Mouse (Mus musculus) embryonic facial prominence, embryonic 12.5 days (tissue): ENCODE data around the gene Ap1m1. TPM values are rescaled to one million over a fixed set of nuclear protein-coding genes. Genes with fewer than 3 reads are reported as not detected.
A peak's percentile ranks its signal among the peaks of the same experiment; 100 is the strongest.

Experiments used
- ATAC-seq: fragments of 200-750 bp; cut with Nextera tagmentation; 2 replicates; pipeline ENCODE4 v1.8.0; 2017; ENCODE audit not compliant: insufficient number of reproducible peaks, insufficient read depth, low FRiP score, low TSS enrichment
- H3K27ac ChIP-seq: fragments of 300-500 bp; sonication (generic); 2 replicates; pipeline ENCODE4 v1.5.1; 2016; ENCODE audit warnings: mild to moderate bottlenecking
- H3K27me3 ChIP-seq: fragments of 300-500 bp; sonication (generic); 2 replicates; pipeline ENCODE4 v1.6.1; 2016; ENCODE audit warnings: mild to moderate bottlenecking, moderate library complexity
- H3K36me3 ChIP-seq: fragments of 300-500 bp; sonication (generic); 2 replicates; pipeline ENCODE4 v1.6.1; 2016; ENCODE audit warnings: mild to moderate bottlenecking
- H3K4me1 ChIP-seq: fragments of 300-500 bp; sonication (generic); 2 replicates; pipeline ENCODE4 v1.6.1; 2016
- H3K4me2 ChIP-seq: fragments of 300-500 bp; sonication (generic); replicated peaks from 2 replicates; pipeline ENCODE4 v1.6.1; 2016; ENCODE audit warnings: mild to moderate bottlenecking, moderate library complexity
- H3K4me3 ChIP-seq: fragments of 300-500 bp; sonication (generic); 2 replicates; pipeline ENCODE4 v1.5.1; 2016; ENCODE audit warnings: mild to moderate bottlenecking
- H3K9ac ChIP-seq: fragments of 300-500 bp; sonication (generic); 2 replicates; pipeline ENCODE4 v1.6.1; 2016; ENCODE audit warnings: mild to moderate bottlenecking, moderate library complexity
- H3K9me3 ChIP-seq: fragments of 300-500 bp; sonication (generic); 2 replicates; pipeline ENCODE4 v1.6.1; 2016; ENCODE audit warnings: mild to moderate bottlenecking, moderate library complexity
- WGBS: fragments of 180-500 bp; shearing (Covaris S2); methylation state at CpG from one replicate; pipeline ENCODE4 v1.1.7; 2016; 5-methylcytosine and 5-hydroxymethylcytosine counted together
- polyA plus RNA-seq: library from polyadenylated mRNA; unstranded; fragments of >200 nt; fragmentation: Nextera tagmentation; extraction: Ambion mirVana; gene quantifications from 2 replicates; pipeline ENCODE4 v1.2.1, GENCODE M21; 2016

Ap1m1 gene
- polyA plus RNA-seq, 1 experiment from 2014 or later: 135 TPM

GRCm38 (mm10) chr8:72271691-72272090 is 31.9 kb downstream of the Ap1m1 start:
- no peaks in the 10 kb centered on the region for H3K27me3 ChIP-seq
- no peaks in the 10 kb centered on the region for H3K36me3 ChIP-seq
- H3K4me2 ChIP-seq: no peak overlapping the region
- 71% methylated on average over 3 of the region's 3 CpGs for WGBS
- no peaks in the 10 kb centered on the region for H3K4me1 ChIP-seq
- no peak overlapping the region for H3K9ac ChIP-seq
- H3K4me3 ChIP-seq: no peak overlapping the region
- H3K27ac ChIP-seq: no peak overlapping the region
- ATAC-seq: no peak
- H3K9me3 ChIP-seq: no peaks in the 10 kb centered on the region

GRCm38 (mm10) chr8:72272361-72272760 is 32.5 kb downstream of the Ap1m1 start:
- no peak for ATAC-seq
- Histone ChIP-seq H3K27ac (no peak overlapping the region), H3K4me3 (no peak overlapping the region), H3K9ac (no peak overlapping the region), H3K4me2 (no peak overlapping the region), H3K36me3 (no peaks in the 10 kb centered on the region), H3K9me3 (no peaks in the 10 kb centered on the region), H3K27me3 (no peaks in the 10 kb centered on the region), H3K4me1 (no peaks in the 10 kb centered on the region)
- 10% methylated on average over 3 of the region's 3 CpGs for WGBS

- no peak overlapping the region for H3K4me2 ChIP-seq
These were observed 33.4 kb downstream of the Ap1m1 start for GRCm38 (mm10) chr8:72273111-72273770.

GRCm38 (mm10) chr8:72273807-72274206 is 34.0 kb downstream of the Ap1m1 start:
- no peak overlapping the region for H3K9ac ChIP-seq
- WGBS: 77% methylated on average over 5 of the region's 5 CpGs
- H3K4me1 ChIP-seq: no peaks in the 10 kb centered on the region
- H3K9me3 ChIP-seq: no peaks in the 10 kb centered on the region
- no peaks in the 10 kb centered on the region for H3K27me3 ChIP-seq
- no peak overlapping the region for H3K4me2 ChIP-seq
- no peak for ATAC-seq
- H3K36me3 ChIP-seq: no peaks in the 10 kb centered on the region
- H3K4me3 ChIP-seq: no peak overlapping the region
- H3K27ac ChIP-seq: no peak overlapping the region

More at GRCm38 (mm10) chr8:72273111-72273770, 33.4 kb downstream of the Ap1m1 start:
- Histone ChIP-seq H3K4me1 (no peaks in the 10 kb centered on the region), H3K9me3 (no peaks in the 10 kb centered on the region), H3K36me3 (no peaks in the 10 kb centered on the region), H3K9ac (no peak overlapping the region), H3K4me3 (no peak overlapping the region), H3K27me3 (no peaks in the 10 kb centered on the region), H3K27ac (no peak overlapping the region)
- 48% methylated on average over 1 of the region's 1 CpGs for WGBS
- ATAC-seq: no peak; the same call in 1 of the 2 replicates

- H3K27me3 ChIP-seq: no peaks in the 10 kb centered on the region
- WGBS: 72% methylated on average over 3 of the region's 3 CpGs
- ATAC-seq: no peak
These were observed 37.4 kb downstream of the Ap1m1 start for GRCm38 (mm10) chr8:72277244-72277643.

GRCm38 (mm10) chr8:72279151-72279550 is 39.3 kb downstream of the Ap1m1 start:
- Histone ChIP-seq H3K36me3 (no peaks in the 10 kb centered on the region), H3K4me3 (no peak overlapping the region), H3K9me3 (no peaks in the 10 kb centered on the region), H3K27ac (no peak overlapping the region), H3K4me2 (no peak overlapping the region), H3K9ac (no peak overlapping the region), H3K4me1 (no peaks in the 10 kb centered on the region), H3K27me3 (no peaks in the 10 kb centered on the region)
- 75% methylated on average over 7 of the region's 7 CpGs for WGBS
- ATAC-seq: no peak

More at GRCm38 (mm10) chr8:72277244-72277643, 37.4 kb downstream of the Ap1m1 start:
- no peaks in the 10 kb centered on the region for H3K9me3 ChIP-seq
- no peak overlapping the region for H3K27ac ChIP-seq
- no peak overlapping the region for H3K4me3 ChIP-seq
- H3K4me1 ChIP-seq: no peaks in the 10 kb centered on the region
- no peaks in the 10 kb centered on the region for H3K36me3 ChIP-seq
- H3K9ac ChIP-seq: no peak overlapping the region
- no peak overlapping the region for H3K4me2 ChIP-seq

- Histone ChIP-seq H3K4me3 (no peak overlapping the region), H3K27me3 (no peaks in the 10 kb centered on the region), H3K36me3 (no peaks in the 10 kb centered on the region), H3K27ac (no peak overlapping the region), H3K4me1 (no peaks in the 10 kb centered on the region), H3K9ac (no peak overlapping the region), H3K9me3 (no peaks in the 10 kb centered on the region), H3K4me2 (no peak overlapping the region)
- ATAC-seq: no peak
- 36% methylated on average over 3 of the region's 3 CpGs for WGBS
These were observed 41.8 kb downstream of the Ap1m1 start for GRCm38 (mm10) chr8:72281634-72282033.

- WGBS: 73% methylated on average over 4 of the region's 4 CpGs
- H3K4me1 ChIP-seq: no peaks in the 10 kb centered on the region
- H3K27me3 ChIP-seq: no peaks in the 10 kb centered on the region
- H3K27ac ChIP-seq: no peak overlapping the region
- ATAC-seq: no peak
- no peak overlapping the region for H3K4me3 ChIP-seq
- no peak overlapping the region for H3K4me2 ChIP-seq
- H3K36me3 ChIP-seq: no peaks in the 10 kb centered on the region
- no peak overlapping the region for H3K9ac ChIP-seq
- H3K9me3 ChIP-seq: no peaks in the 10 kb centered on the region
These were observed 45.5 kb downstream of the Ap1m1 start for GRCm38 (mm10) chr8:72285285-72285684.

GRCm38 (mm10) chr8:72289051-72289450 is 49.2 kb downstream of the Ap1m1 start:
- Histone ChIP-seq H3K36me3 (no peaks in the 10 kb centered on the region), H3K9ac (no peak overlapping the region), H3K4me3 (no peak overlapping the region), H3K27me3 (no peaks in the 10 kb centered on the region), H3K4me1 (no peaks in the 10 kb centered on the region), H3K9me3 (no peaks in the 10 kb centered on the region), H3K4me2 (no peak overlapping the region), H3K27ac (no peak overlapping the region)
- no peak for ATAC-seq

GRCm38 (mm10) chr8:72291104-72291503 is 51.3 kb downstream of the Ap1m1 start:
- WGBS: 84% methylated on average over 2 of the region's 2 CpGs

GRCm38 (mm10) chr8:72293309-72293708 is 53.5 kb downstream of the Ap1m1 start:
- no peak overlapping the region for H3K4me2 ChIP-seq
- no peaks in the 10 kb centered on the region for H3K9me3 ChIP-seq
- no peak for ATAC-seq
- H3K4me1 ChIP-seq: no peaks in the 10 kb centered on the region
- no peak overlapping the region for H3K4me3 ChIP-seq
- H3K9ac ChIP-seq: no peak overlapping the region
- H3K27me3 ChIP-seq: no peaks in the 10 kb centered on the region
- H3K27ac ChIP-seq: no peak overlapping the region
- H3K36me3 ChIP-seq: no peaks in the 10 kb centered on the region

More at GRCm38 (mm10) chr8:72291104-72291503, 51.3 kb downstream of the Ap1m1 start:
- Histone ChIP-seq H3K27me3 (no peaks in the 10 kb centered on the region), H3K9me3 (no peaks in the 10 kb centered on the region), H3K9ac (no peak overlapping the region), H3K4me3 (no peak overlapping the region), H3K4me2 (no peak overlapping the region), H3K27ac (no peak overlapping the region), H3K36me3 (no peaks in the 10 kb centered on the region), H3K4me1 (no peaks in the 10 kb centered on the region)
- ATAC-seq: no peak

- Histone ChIP-seq H3K4me3 (no peak overlapping the region), H3K36me3 (no peaks in the 10 kb centered on the region), H3K9ac (no peak overlapping the region), H3K27me3 (no peaks in the 10 kb centered on the region), H3K4me2 (no peak overlapping the region), H3K9me3 (no peaks in the 10 kb centered on the region), H3K4me1 (no peaks in the 10 kb centered on the region), H3K27ac (0 out of 2 replicates have a peak overlapping the region, but pooled peaks have one; percentile 63)
- no peak for ATAC-seq
- 68% methylated on average over 3 of the region's 3 CpGs for WGBS
These were observed 55.3 kb downstream of the Ap1m1 start for GRCm38 (mm10) chr8:72295125-72295524.
